Mouse (Mus musculus): ENCODE measurements around the gene Exosc7.

- TF ChIP-seq CTCF (IDR thresholded peaks at IDR 0.05; ENCODE audit: low read depth) (no peak), EP300 (IDR thresholded peaks at IDR 0.05; ENCODE audit: low read depth) (no peak)
Observed at GRCm38 (mm10) chr9:123127663-123128062, 14.6 kb downstream of the Exosc7 start.

Data from liver, postnatal 0 days (tissue).